ENCODE assay signal across 32 mouse cellular contexts in genomic region chr14:117421170-117421569, GRCm38 (mm10).
"Had no signal": no experiment of that assay in that cellular context is flagged by ENCODE, and none has a peak within 500 bp of the region (broad histone marks: within the 10 kb centered on the region; RNA-seq: fewer than 3 reads in every experiment).

No protein-coding gene starts in this region.

- H3K9me3 ChIP-seq: limb, embryonic 10.5 days; limb, embryonic 12.5 days; limb, embryonic 13.5 days; limb, embryonic 15.5 days; liver, embryonic 12.5 days; liver, embryonic 13.5 days; liver, embryonic 15.5 days; lung, embryonic 15.5 days; midbrain, embryonic 10.5 days; midbrain, embryonic 12.5 days; midbrain, embryonic 15.5 days had no signal

- H3K27me3 ChIP-seq: limb, embryonic 12.5 days; limb, embryonic 13.5 days; limb, embryonic 15.5 days; liver, embryonic 12.5 days; liver, embryonic 13.5 days; liver, embryonic 15.5 days; lung, embryonic 15.5 days; megakaryocyte, embryonic 14.5 days; midbrain, embryonic 12.5 days; midbrain, embryonic 13.5 days; midbrain, embryonic 15.5 days; neural tube, embryonic 12.5 days had no signal

- ATAC-seq: liver, embryonic 12.5 days; liver, postnatal 0 days; lung, postnatal 0 days; midbrain, embryonic 13.5 days; midbrain, embryonic 15.5 days; midbrain, embryonic 16.5 days had no signal

- H3K4me1 ChIP-seq: limb, embryonic 12.5 days; limb, embryonic 15.5 days; liver, embryonic 12.5 days; liver, embryonic 13.5 days; liver, embryonic 15.5 days; lung, embryonic 15.5 days; megakaryocyte, embryonic 14.5 days had no signal

- H3K36me3 ChIP-seq: limb, embryonic 10.5 days; limb, embryonic 12.5 days; limb, embryonic 13.5 days; limb, embryonic 15.5 days; liver, embryonic 12.5 days; liver, embryonic 13.5 days; liver, embryonic 15.5 days; lung, embryonic 15.5 days; midbrain, embryonic 10.5 days; midbrain, embryonic 12.5 days; midbrain, embryonic 13.5 days; midbrain, embryonic 15.5 days; neural tube, embryonic 12.5 days had no signal

- H3K4me3 ChIP-seq: limb, embryonic 10.5 days; limb, embryonic 12.5 days; limb, embryonic 13.5 days; limb, embryonic 15.5 days; liver, embryonic 12.5 days; liver, embryonic 13.5 days; liver, embryonic 15.5 days; lung, embryonic 15.5 days; megakaryocyte, embryonic 14.5 days; midbrain, embryonic 10.5 days; midbrain, embryonic 12.5 days; midbrain, embryonic 13.5 days; midbrain, embryonic 15.5 days; myocyte; neural tube, embryonic 12.5 days had no signal

- DNase-seq: left cerebral cortex, postnatal 4 days; liver; liver, embryonic 13.5 days; liver, postnatal 0 days; lung, adult 18-20 months; lung, adult 2 months; lung, embryonic 14.5 days; lung, postnatal 10 days; lung, postnatal 14 days; lung, postnatal 36 days; lung, postnatal 4 days; midbrain, embryonic 14.5 days had no signal

- H3K27ac ChIP-seq: limb, embryonic 10.5 days; limb, embryonic 12.5 days; limb, embryonic 13.5 days; limb, embryonic 15.5 days; liver, embryonic 12.5 days; liver, embryonic 13.5 days; liver, embryonic 14.5 days; liver, embryonic 15.5 days; lung, embryonic 15.5 days; macrophage; midbrain, embryonic 10.5 days; midbrain, embryonic 12.5 days; midbrain, embryonic 13.5 days; midbrain, embryonic 15.5 days; neural tube, embryonic 12.5 days had no signal

- H3K9ac ChIP-seq: limb, embryonic 12.5 days; limb, embryonic 13.5 days; limb, embryonic 15.5 days; liver, embryonic 12.5 days; liver, embryonic 13.5 days; liver, embryonic 14.5 days; liver, embryonic 15.5 days; liver, postnatal 0 days; lung, embryonic 14.5 days; lung, embryonic 15.5 days; midbrain, embryonic 12.5 days; midbrain, embryonic 13.5 days; midbrain, embryonic 15.5 days; neural tube, embryonic 12.5 days had no signal

- H3K4me2 ChIP-seq: limb, embryonic 12.5 days; limb, embryonic 13.5 days; limb, embryonic 15.5 days; liver, embryonic 11.5 days; liver, embryonic 12.5 days; liver, embryonic 13.5 days; liver, embryonic 15.5 days; lung, embryonic 14.5 days; lung, embryonic 15.5 days; midbrain, embryonic 11.5 days; midbrain, embryonic 12.5 days; midbrain, embryonic 13.5 days; midbrain, embryonic 15.5 days; neural tube, embryonic 12.5 days had no signal
